Mouse (Mus musculus): ENCODE results near the gene Sdr9c7.
"Not testable (repeated sequence)": the region's sequence is repeated elsewhere in the genome, so short reads cannot be mapped to it uniquely, and the experiment has no call there.

The Sdr9c7 gene

GRCm38 (mm10) chr10:127898218-127898617 lies at the start of gene Sdr9c7:
Gene Sdr9c7, plus strand, starts transcription at chr10:127898518.
- no peak for DNase-seq

- DNase-seq, result no peak
Observed at GRCm38 (mm10) chr10:127849628-127850027, 48.7 kb upstream of the Sdr9c7 start, which contains the start of gene Rdh19. Gene Rdh19, plus strand, starts transcription at chr10:127849928.

GRCm38 (mm10) chr10:127856376-127856775 lies 41.9 kb upstream of the Sdr9c7 start:
- peak; percentile 32 for DNase-seq

GRCm38 (mm10) chr10:127864931-127865330 lies 33.4 kb upstream of the Sdr9c7 start:
- no peak for DNase-seq

- no peak for DNase-seq
Observed at GRCm38 (mm10) chr10:127866232-127866631, 32.1 kb upstream of the Sdr9c7 start, which contains the start of gene Rdh16f2. Gene Rdh16f2, plus strand, starts transcription at chr10:127866474.

GRCm38 (mm10) chr10:127872484-127872883 lies 25.8 kb upstream of the Sdr9c7 start:
- no peak for DNase-seq

GRCm38 (mm10) chr10:127877681-127878080 lies 20.6 kb upstream of the Sdr9c7 start:
- no peak for DNase-seq

- DNase-seq, result no peak
Observed at GRCm38 (mm10) chr10:127878262-127879057, 19.9 kb upstream of the Sdr9c7 start.

- no peak for DNase-seq
Observed at GRCm38 (mm10) chr10:127879155-127879688, 19.1 kb upstream of the Sdr9c7 start.

- DNase-seq, result no peak
Observed at GRCm38 (mm10) chr10:127881041-127881440, 17.3 kb upstream of the Sdr9c7 start.

- DNase-seq, result no peak
Observed at GRCm38 (mm10) chr10:127886551-127886950, 11.8 kb upstream of the Sdr9c7 start.

- DNase-seq, result no peak
Observed at GRCm38 (mm10) chr10:127886971-127887370, 11.3 kb upstream of the Sdr9c7 start.

- no peak for DNase-seq
Observed at GRCm38 (mm10) chr10:127888605-127889004, 9.7 kb upstream of the Sdr9c7 start, which contains the start of gene Rdh7. Gene Rdh7, minus strand, starts transcription at chr10:127888817.

- DNase-seq, result no peak
Observed at GRCm38 (mm10) chr10:127891481-127891880, 6.8 kb upstream of the Sdr9c7 start.

GRCm38 (mm10) chr10:127893163-127894022 lies 4.9 kb upstream of the Sdr9c7 start:
- DNase-seq, result not testable (repeated sequence)

- DNase-seq, result no peak
Observed at GRCm38 (mm10) chr10:127896705-127897104, 1.6 kb upstream of the Sdr9c7 start.

GRCm38 (mm10) chr10:127897506-127897905 lies 812 bp upstream of the Sdr9c7 start:
- no peak for DNase-seq

- DNase-seq, result no peak
Observed at GRCm38 (mm10) chr10:127899783-127900182, 1.5 kb downstream of the Sdr9c7 start.

GRCm38 (mm10) chr10:127901751-127902150 lies 3.4 kb downstream of the Sdr9c7 start:
- DNase-seq, result no peak

GRCm38 (mm10) chr10:127903116-127903515 lies 4.8 kb downstream of the Sdr9c7 start:
- DNase-seq, result no peak

GRCm38 (mm10) chr10:127904718-127905446 lies 6.6 kb downstream of the Sdr9c7 start:
- peak; percentile 1 for DNase-seq

GRCm38 (mm10) chr10:127906138-127906537 lies 7.8 kb downstream of the Sdr9c7 start:
- DNase-seq, result no peak

Data from cerebellum, adult 11 months (tissue).